Mouse (Mus musculus) splenic B cell, adult 2 months (primary cell): ENCODE results near the gene Hba-a1.

Experiments used
- DNase-seq: peaks from one replicate; pipeline ENCODE4 v3.0.0-alpha.2; 2011; ENCODE audit warnings: low read depth, low spot score
- H3K27me3 ChIP-seq: 2 replicates; pipeline ENCODE4 v1.6.1; 2012; ENCODE audit warnings: mild to moderate bottlenecking, low read length, moderate library complexity, mixed read lengths; ENCODE audit not compliant: control insufficient read depth, poor library complexity, insufficient read depth, severe bottlenecking
- H3K36me3 ChIP-seq: 2 replicates; pipeline ENCODE4 v1.6.1; 2012; ENCODE audit warnings: mild to moderate bottlenecking, low read length, moderate library complexity, mixed read lengths; ENCODE audit not compliant: control insufficient read depth, poor library complexity, insufficient read depth, severe bottlenecking

The Hba-a1 gene

GRCm38 (mm10) chr11:32247068-32247467, 36.2 kb upstream of the Hba-a1 start:
- H3K27me3 ChIP-seq: no peaks in the 10 kb centered on the region
- DNase-seq: no peak

GRCm38 (mm10) chr11:32248350-32248749, 35.0 kb upstream of the Hba-a1 start:
- no peak for DNase-seq
- H3K27me3 ChIP-seq: no peaks in the 10 kb centered on the region
- H3K36me3 ChIP-seq: peaks cover 4% of the 10 kb centered on the region

More at GRCm38 (mm10) chr11:32247068-32247467, 36.2 kb upstream of the Hba-a1 start:
- H3K36me3 ChIP-seq: peaks cover 4% of the 10 kb centered on the region; the same call in 1 of the 2 replicates

GRCm38 (mm10) chr11:32250880-32251763, 32.2 kb upstream of the Hba-a1 start:
- H3K36me3 ChIP-seq: no peaks in the 10 kb centered on the region; the same call in none of the 2 replicates
- H3K27me3 ChIP-seq: no peaks in the 10 kb centered on the region
- no peak for DNase-seq

GRCm38 (mm10) chr11:32253121-32253520, 30.2 kb upstream of the Hba-a1 start:
- Histone ChIP-seq H3K36me3 (no peaks in the 10 kb centered on the region; the same call in none of the 2 replicates), H3K27me3 (no peaks in the 10 kb centered on the region)
- no peak for DNase-seq

GRCm38 (mm10) chr11:32256146-32256545, 27.2 kb upstream of the Hba-a1 start:
- Histone ChIP-seq H3K36me3 (peaks cover 4% of the 10 kb centered on the region), H3K27me3 (no peaks in the 10 kb centered on the region)
- DNase-seq: no peak

GRCm38 (mm10) chr11:32256566-32256965, 26.7 kb upstream of the Hba-a1 start:
- DNase-seq: no peak
- H3K27me3 ChIP-seq: no peaks in the 10 kb centered on the region
- H3K36me3 ChIP-seq: peaks cover 4% of the 10 kb centered on the region

- no peak for DNase-seq
- Histone ChIP-seq H3K36me3 (peaks cover 5% of the 10 kb centered on the region), H3K27me3 (no peaks in the 10 kb centered on the region)
Observed at GRCm38 (mm10) chr11:32262674-32263415, 20.5 kb upstream of the Hba-a1 start.

GRCm38 (mm10) chr11:32265117-32265738, 18.1 kb upstream of the Hba-a1 start:
- DNase-seq: no peak
- H3K36me3 ChIP-seq: peaks cover 5% of the 10 kb centered on the region
- no peaks in the 10 kb centered on the region for H3K27me3 ChIP-seq

GRCm38 (mm10) chr11:32266194-32266593, 17.1 kb upstream of the Hba-a1 start:
- no peak for DNase-seq
- Histone ChIP-seq H3K36me3 (peaks cover 1% of the 10 kb centered on the region; the same call in 1 of the 2 replicates), H3K27me3 (no peaks in the 10 kb centered on the region)

GRCm38 (mm10) chr11:32266776-32267175, 16.5 kb upstream of the Hba-a1 start:
- DNase-seq: no peak

GRCm38 (mm10) chr11:32267188-32267884, 16.0 kb upstream of the Hba-a1 start, which contains the start of gene Nprl3:
Nprl3 (minus strand) TSS chr11:32267707.
- peaks cover 1% of the 10 kb centered on the region; the same call in 1 of the 2 replicates for H3K36me3 ChIP-seq
- peak; percentile 96 for DNase-seq

More at GRCm38 (mm10) chr11:32266776-32267175, 16.5 kb upstream of the Hba-a1 start:
- no peaks in the 10 kb centered on the region for H3K27me3 ChIP-seq
- peaks cover 1% of the 10 kb centered on the region; the same call in 1 of the 2 replicates for H3K36me3 ChIP-seq

GRCm38 (mm10) chr11:32267964-32268363, 15.3 kb upstream of the Hba-a1 start:
- DNase-seq: no peak
- Histone ChIP-seq H3K36me3 (no peaks in the 10 kb centered on the region; the same call in 1 of the 2 replicates), H3K27me3 (no peaks in the 10 kb centered on the region)

More at GRCm38 (mm10) chr11:32267188-32267884, 16.0 kb upstream of the Hba-a1 start, which contains the start of gene Nprl3:
- no peaks in the 10 kb centered on the region for H3K27me3 ChIP-seq

GRCm38 (mm10) chr11:32268952-32269351, 14.4 kb upstream of the Hba-a1 start:
- H3K36me3 ChIP-seq: no peaks in the 10 kb centered on the region; the same call in 1 of the 2 replicates
- no peak for DNase-seq
- H3K27me3 ChIP-seq: no peaks in the 10 kb centered on the region

GRCm38 (mm10) chr11:32271178-32271577, 12.1 kb upstream of the Hba-a1 start:
- no peaks in the 10 kb centered on the region for H3K36me3 ChIP-seq
- no peak for DNase-seq
- no peaks in the 10 kb centered on the region for H3K27me3 ChIP-seq
